Comparison of ENCODE assay signal across 9 mouse cellular contexts in the genomic region with DNA sequence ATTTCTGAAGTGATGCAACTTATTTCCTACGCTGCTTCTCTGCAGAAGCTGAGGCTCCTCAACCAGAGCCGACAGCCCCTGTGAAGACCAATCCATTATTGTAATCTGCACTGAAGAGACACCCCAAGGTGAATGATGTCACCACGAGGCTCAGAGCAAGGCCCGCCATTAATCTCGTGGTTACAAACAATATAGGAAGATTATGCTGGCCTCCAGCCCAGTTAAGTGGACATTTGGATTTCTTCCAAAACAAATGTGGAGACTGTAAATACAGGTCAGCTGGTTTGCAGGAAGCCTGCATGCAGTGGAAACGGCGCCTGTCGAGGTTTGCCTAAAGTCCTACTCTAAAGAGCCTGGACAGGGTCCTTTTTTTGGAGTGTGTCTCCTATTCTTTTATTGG.
DNase-seq lines count a peak whose midpoint lies in the region; ATAC-seq lines count a peak whose summit lies in the region.
"Had no signal": no experiment of that assay in that cellular context is flagged by ENCODE, and none has a peak within 500 bp of the region (broad histone marks: within the 10 kb centered on the region; RNA-seq: fewer than 3 reads in every experiment).

No protein-coding gene starts in this region.

- no peak overlapping the region for H3K9ac ChIP-seq in hindbrain, embryonic 13.5 days
- no peak overlapping the region for H3K9ac ChIP-seq in hindbrain, embryonic 11.5 days (ENCODE audit: low read depth, low read length)
- H3K9ac ChIP-seq in kidney, embryonic 16.5 days (replicated peaks; ENCODE audit: low read length), result no peak overlapping the region
- no peak overlapping the region for H3K9ac ChIP-seq in midbrain, embryonic 14.5 days (replicated peaks; ENCODE audit: low read length)
- H3K9ac ChIP-seq: embryonic facial prominence, embryonic 13.5 days had no signal

- no peak for ATAC-seq in hindbrain, embryonic 13.5 days (ENCODE audit: low FRiP score)
- no peak for ATAC-seq in hindbrain, embryonic 11.5 days (ENCODE audit: low FRiP score)
- peak; percentile 81 for ATAC-seq in kidney, embryonic 16.5 days (ENCODE audit: low FRiP score, low TSS enrichment)
- ATAC-seq in midbrain, embryonic 14.5 days (ENCODE audit: low FRiP score, low TSS enrichment), result no peak

- no peak overlapping the region for H3K4me2 ChIP-seq in hindbrain, embryonic 13.5 days
- H3K4me2 ChIP-seq in hindbrain, embryonic 11.5 days (replicated peaks; ENCODE audit: low read depth, low read length), result no peak overlapping the region
- H3K4me2 ChIP-seq in kidney, embryonic 16.5 days (replicated peaks; ENCODE audit: low read depth, low read length), result no peak overlapping the region
- no peak overlapping the region for H3K4me2 ChIP-seq in midbrain, embryonic 14.5 days (ENCODE audit: low read length)
- H3K4me2 ChIP-seq: embryonic facial prominence, embryonic 13.5 days had no signal

- 34% methylated on average over 8 of the region's 8 CpGs for WGBS in hindbrain, embryonic 13.5 days
- WGBS in hindbrain, embryonic 11.5 days, result 65% methylated on average over 8 of the region's 8 CpGs
- WGBS in kidney, embryonic 16.5 days, result 38% methylated on average over 8 of the region's 8 CpGs
- WGBS in midbrain, embryonic 14.5 days, result 34% methylated on average over 8 of the region's 8 CpGs

- H3K4me3 ChIP-seq in hindbrain, embryonic 13.5 days, result no peak overlapping the region
- no peak overlapping the region for H3K4me3 ChIP-seq in hindbrain, embryonic 11.5 days (ENCODE audit: low read depth, low read length)
- no peak overlapping the region for H3K4me3 ChIP-seq in kidney, embryonic 16.5 days (ENCODE audit: low read length)
- H3K4me3 ChIP-seq in midbrain, embryonic 14.5 days (replicated peaks; ENCODE audit: low read depth, low read length), result no peak overlapping the region
- H3K4me3 ChIP-seq: embryonic facial prominence, embryonic 13.5 days had no signal

- H3K27me3 ChIP-seq in hindbrain, embryonic 13.5 days, result no peaks in the 10 kb centered on the region
- H3K27me3 ChIP-seq in hindbrain, embryonic 11.5 days (ENCODE audit: control insufficient read depth, insufficient read depth, low read length), result no peaks in the 10 kb centered on the region
- no peaks in the 10 kb centered on the region for H3K27me3 ChIP-seq in kidney, embryonic 16.5 days (ENCODE audit: insufficient read depth, low read length)
- no peaks in the 10 kb centered on the region for H3K27me3 ChIP-seq in midbrain, embryonic 14.5 days (ENCODE audit: control insufficient read depth, insufficient read depth, low read length)
- H3K27me3 ChIP-seq: embryonic facial prominence, embryonic 13.5 days had no signal

- peak overlapping the region; percentile 46; the same call in 1 of the 2 replicates for H3K27ac ChIP-seq in hindbrain, embryonic 13.5 days
- no peak overlapping the region for H3K27ac ChIP-seq in hindbrain, embryonic 11.5 days (ENCODE audit: low read depth, low read length)
- no peak overlapping the region for H3K27ac ChIP-seq in kidney, embryonic 16.5 days (ENCODE audit: low read length)
- peak overlapping the region; percentile 41; the same call in 1 of the 2 replicates for H3K27ac ChIP-seq in midbrain, embryonic 14.5 days (replicated peaks; ENCODE audit: low read depth, low read length)
- H3K27ac ChIP-seq: embryonic facial prominence, embryonic 13.5 days had no signal

- H3K36me3 ChIP-seq in hindbrain, embryonic 13.5 days, result no peaks in the 10 kb centered on the region
- H3K36me3 ChIP-seq in hindbrain, embryonic 11.5 days (ENCODE audit: control insufficient read depth, insufficient read depth, low read length), result no peaks in the 10 kb centered on the region
- no peaks in the 10 kb centered on the region for H3K36me3 ChIP-seq in kidney, embryonic 16.5 days (ENCODE audit: insufficient read depth, low read length)
- H3K36me3 ChIP-seq in midbrain, embryonic 14.5 days (ENCODE audit: control insufficient read depth, insufficient read depth, low read length), result no peaks in the 10 kb centered on the region
- H3K36me3 ChIP-seq: embryonic facial prominence, embryonic 13.5 days had no signal

- H3K9me3 ChIP-seq in hindbrain, embryonic 13.5 days, result no peaks in the 10 kb centered on the region
- no peaks in the 10 kb centered on the region for H3K9me3 ChIP-seq in hindbrain, embryonic 11.5 days (ENCODE audit: control insufficient read depth, low read length)
- H3K9me3 ChIP-seq in kidney, embryonic 16.5 days (ENCODE audit: low read length), result no peaks in the 10 kb centered on the region
- no peaks in the 10 kb centered on the region for H3K9me3 ChIP-seq in midbrain, embryonic 14.5 days (ENCODE audit: control insufficient read depth, low read length)
- H3K9me3 ChIP-seq: embryonic facial prominence, embryonic 13.5 days had no signal

- H3K4me1 ChIP-seq in hindbrain, embryonic 13.5 days (replicated peaks), result peaks cover 74% of the 10 kb centered on the region
- H3K4me1 ChIP-seq in hindbrain, embryonic 11.5 days (replicated peaks; ENCODE audit: control insufficient read depth, insufficient read depth, low read length), result peaks cover 9% of the 10 kb centered on the region
- H3K4me1 ChIP-seq in kidney, embryonic 16.5 days (ENCODE audit: insufficient read depth, low read length), result peaks cover 31% of the 10 kb centered on the region
- peaks cover 24% of the 10 kb centered on the region for H3K4me1 ChIP-seq in midbrain, embryonic 14.5 days (ENCODE audit: control insufficient read depth, insufficient read depth, low read length)

- no peak for DNase-seq in hindbrain, embryonic 11.5 days (ENCODE audit: low spot score)
- DNase-seq in cerebellum, postnatal 10 days, result peak; percentile 43 to 47
- peak; percentile 76 for DNase-seq in midbrain, embryonic 14.5 days
- no peak for DNase-seq in adipocyte (ENCODE audit: low spot score)
- DNase-seq in embryo, embryonic 10.5 days (ENCODE audit: low spot score), result no peak
- DNase-seq in thymus, postnatal 25 days, result no peak

Comparison
In these comparisons a context has a peak if more than half of its experiments do, and no peak if none do; other contexts are left out.
1. H3K27ac ChIP-seq: peak in hindbrain, embryonic 13.5 days (single experiment) and midbrain, embryonic 14.5 days (single experiment); none in hindbrain, embryonic 11.5 days (single experiment) and kidney, embryonic 16.5 days (single experiment).
2. DNase-seq: peak in cerebellum, postnatal 10 days (2 of 2) and midbrain, embryonic 14.5 days (single experiment); none in hindbrain, embryonic 11.5 days (single experiment), adipocyte (single experiment), embryo, embryonic 10.5 days (single experiment) and thymus, postnatal 25 days (single experiment).